ENCODE assay signal across 8 mouse cellular contexts in genomic region chr2:25852626-25853025, GRCm38 (mm10). TPM values are rescaled to one million over a fixed set of nuclear protein-coding genes. Genes with fewer than 3 reads are reported as not detected.
DNase-seq lines count a peak whose midpoint lies in the region; ATAC-seq and TF ChIP-seq lines count a peak whose summit lies in the region.
"Had no signal": no experiment of that assay in that cellular context is flagged by ENCODE, and none has a peak within 500 bp of the region (broad histone marks: within the 10 kb centered on the region; RNA-seq: fewer than 3 reads in every experiment).

No protein-coding gene starts in this region.

- no peak overlapping the region for H3K27ac ChIP-seq in kidney, embryonic 16.5 days (ENCODE audit: low read length)
- no peak overlapping the region for H3K27ac ChIP-seq in thymus, adult 2 months (ENCODE audit: control insufficient read depth, insufficient read depth, low read length)

- no peak for TF ChIP-seq POLR2A in thymus, adult 2 months (IDR thresholded peaks at IDR 0.05; ENCODE audit: control insufficient read depth, extremely low read depth, insufficient read depth, low read length, poor library complexity)

- H3K9me3 ChIP-seq in kidney, embryonic 16.5 days (ENCODE audit: low read length): peaks cover 5% of the 10 kb centered on the region; the same call in 1 of the 2 replicates

- no peaks in the 10 kb centered on the region for H3K27me3 ChIP-seq in kidney, embryonic 16.5 days (ENCODE audit: insufficient read depth, low read length)
- no peaks in the 10 kb centered on the region for H3K27me3 ChIP-seq in thymus, adult 2 months (ENCODE audit: control insufficient read depth, insufficient read depth, low read length)

- no peaks in the 10 kb centered on the region for H3K36me3 ChIP-seq in kidney, embryonic 16.5 days (ENCODE audit: insufficient read depth, low read length)
- no peaks in the 10 kb centered on the region for H3K36me3 ChIP-seq in thymus, adult 2 months (ENCODE audit: control insufficient read depth, insufficient read depth, low read length)

- no peak overlapping the region for H3K4me3 ChIP-seq in kidney, embryonic 16.5 days (ENCODE audit: low read length)
- H3K4me3 ChIP-seq in thymus, adult 2 months (ENCODE audit: control insufficient read depth, insufficient read depth, low read length): no peak overlapping the region

- DNase-seq in kidney, adult 11 months: peak; percentile 37
- peak; percentile 15 for DNase-seq in T-cell, adult 2 months (ENCODE audit: low spot score)
- DNase-seq in frontal cortex, postnatal 36 days (ENCODE audit: low spot score in 2 of 2): peak; percentile 28 to 67
- DNase-seq in left cerebral cortex, adult 9 months (ENCODE audit: low spot score in 2 of 2): peak; percentile 57 to 60
- DNase-seq in right cerebral cortex, postnatal 25 days: peak; percentile 40
- DNase-seq in thymus, adult 2 months: no peak

- 57% methylated on average over 3 of the region's 3 CpGs for WGBS in kidney, embryonic 16.5 days
- WGBS in thymus, adult 2 months: 13% methylated on average over 3 of the region's 3 CpGs

- H3K4me1 ChIP-seq in kidney, embryonic 16.5 days (ENCODE audit: insufficient read depth, low read length): no peaks in the 10 kb centered on the region
- H3K4me1 ChIP-seq in thymus, adult 2 months (replicated peaks; ENCODE audit: control insufficient read depth, insufficient read depth, low read length): 0 out of 2 replicates have a peak, but pooled peaks cover 4% of the 10 kb centered on the region

- H3K4me2 ChIP-seq in kidney, embryonic 16.5 days (replicated peaks; ENCODE audit: low read depth, low read length): no peak overlapping the region

- H3K9ac ChIP-seq in kidney, embryonic 16.5 days (replicated peaks; ENCODE audit: low read length): no peak overlapping the region

- TF ChIP-seq CTCF in thymus, adult 2 months (IDR thresholded peaks at IDR 0.05; ENCODE audit: borderline replicate concordance, control insufficient read depth, extremely low read depth, insufficient read depth, low read length, poor library complexity): no peak

- ATAC-seq in kidney, embryonic 16.5 days (ENCODE audit: low FRiP score, low TSS enrichment): no peak

RNA-seq across cellular contexts. Expression of gene Sohlh1, which starts 5.6 kb away (rescaled TPM):
- 0.24 TPM in 1 of 2 replicates, not detected in the other for polyA plus RNA-seq in kidney, embryonic 16.5 days (2015; fragmentation: Nextera tagmentation; extraction: Ambion mirVana)
- 0.09 and 0.18 TPM in 2 replicates for polyA plus RNA-seq in thymus, adult 2 months (2012; rRNA removed)
- polyA plus RNA-seq: heart, embryonic 14.5 days had no signal

RNA-seq across cellular contexts. Expression of gene Kcnt1, which starts 10.9 kb away (rescaled TPM):
- polyA plus RNA-seq in kidney, embryonic 16.5 days (2015; fragmentation: Nextera tagmentation; extraction: Ambion mirVana): 0.74 and 0.91 TPM in 2 replicates
- 1.1 and 1.2 TPM in 2 replicates for polyA plus RNA-seq in thymus, adult 2 months (2012; rRNA removed)
- polyA plus RNA-seq: heart, embryonic 14.5 days had no signal

RNA-seq across cellular contexts. Expression of gene Lcn9, which starts 29.7 kb away (rescaled TPM):
- not detected in 2 replicates for polyA plus RNA-seq in kidney, embryonic 16.5 days (2015; fragmentation: Nextera tagmentation; extraction: Ambion mirVana)
- polyA plus RNA-seq in thymus, adult 2 months (2012; rRNA removed): not detected in 2 replicates
- polyA plus RNA-seq: heart, embryonic 14.5 days had no signal

RNA-seq across cellular contexts. Expression of gene Glt6d1, which starts 37.0 kb away (rescaled TPM):
- not detected in 2 replicates for polyA plus RNA-seq in kidney, embryonic 16.5 days (2015; fragmentation: Nextera tagmentation; extraction: Ambion mirVana)
- not detected in 2 replicates for polyA plus RNA-seq in thymus, adult 2 months (2012; rRNA removed)
- polyA plus RNA-seq: heart, embryonic 14.5 days had no signal
